Mouse (Mus musculus): ENCODE data around the gene Gm37240. TPM values are rescaled to one million over a fixed set of nuclear protein-coding genes. Genes with fewer than 3 reads are reported as not detected.

The Gm37240 gene
- polyA plus RNA-seq, 1 experiment from 2014 or later: 0.11 TPM

DNA sequence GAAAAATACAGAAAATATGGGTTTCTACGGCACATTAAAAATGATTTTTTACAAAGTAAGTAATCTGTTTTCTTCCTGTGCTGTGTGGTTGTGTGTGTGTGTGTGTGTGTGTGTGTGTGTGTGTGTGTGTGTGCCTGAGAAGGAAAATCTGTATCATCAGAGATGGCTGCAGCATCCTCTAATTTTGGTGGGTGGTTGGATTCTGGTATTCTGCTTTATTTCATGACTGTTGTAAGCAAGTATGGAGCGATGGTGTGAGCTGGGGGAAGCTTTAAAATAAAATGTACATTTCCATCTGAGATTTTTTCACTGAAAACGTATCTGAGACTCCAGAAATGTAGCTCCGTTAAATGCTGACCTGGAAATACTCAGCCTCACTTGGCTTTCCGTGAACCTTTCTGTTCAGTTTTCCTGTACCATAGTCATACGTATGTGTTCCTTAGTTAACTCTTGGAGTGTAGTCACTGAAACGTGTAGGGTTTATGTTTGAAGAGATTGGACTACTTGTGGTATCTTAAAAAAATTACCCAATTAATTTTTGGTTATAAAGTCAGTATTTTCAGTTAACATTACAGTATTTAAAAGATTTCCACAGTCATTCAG is 934.6 kb downstream of the Gm37240 start:
- Histone ChIP-seq H3K4me2 (ENCODE audit: low read length) (peak overlapping the region; percentile 56), H3K27ac (replicated peaks; ENCODE audit: low read depth, low read length) (peak overlapping the region; percentile 80), H3K9me3 (ENCODE audit: control insufficient read depth, low read length) (no peaks in the 10 kb centered on the region), H3K4me3 (replicated peaks; ENCODE audit: low read depth, low read length) (peak overlapping the region; percentile 45), H3K36me3 (ENCODE audit: control insufficient read depth, insufficient read depth, low read length) (no peaks in the 10 kb centered on the region), H3K27me3 (ENCODE audit: control insufficient read depth, insufficient read depth, low read length) (no peaks in the 10 kb centered on the region), H3K4me1 (ENCODE audit: control insufficient read depth, insufficient read depth, low read length) (peaks cover 21% of the 10 kb centered on the region; the same call in 1 of the 2 replicates), H3K9ac (replicated peaks; ENCODE audit: low read length) (peak overlapping the region; percentile 61)
- DNase-seq (peak; percentile 52), ATAC-seq (ENCODE audit: low FRiP score, low TSS enrichment) (no peak)
- WGBS: 42% methylated on average over 7 of the region's 7 CpGs

DNA sequence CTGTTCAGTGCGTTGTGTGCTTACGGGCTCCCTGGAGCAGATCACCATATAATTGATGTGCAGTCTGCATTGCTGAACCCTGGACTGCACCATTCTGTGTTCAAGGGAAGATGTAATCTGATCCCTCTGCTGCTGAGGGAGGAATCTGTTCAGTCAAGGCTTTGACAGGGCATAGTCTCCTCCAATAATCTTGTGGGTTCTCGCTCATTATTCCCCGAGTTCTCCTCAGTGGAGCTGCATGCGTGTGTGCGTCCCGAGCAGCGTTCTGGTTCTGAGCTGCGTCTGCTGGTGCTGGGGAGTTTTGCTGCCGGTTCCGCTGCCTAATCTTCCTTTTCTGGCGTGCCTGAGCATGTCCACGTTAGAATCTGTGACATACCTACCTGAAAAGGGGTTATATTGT is 935.2 kb downstream of the Gm37240 start:
- Histone ChIP-seq H3K4me2 (ENCODE audit: low read length) (peak overlapping the region; percentile 56), H3K9me3 (ENCODE audit: control insufficient read depth, low read length) (no peaks in the 10 kb centered on the region), H3K27me3 (ENCODE audit: control insufficient read depth, insufficient read depth, low read length) (no peaks in the 10 kb centered on the region), H3K9ac (replicated peaks; ENCODE audit: low read length) (peak overlapping the region; percentile 61), H3K27ac (replicated peaks; ENCODE audit: low read depth, low read length) (peak overlapping the region; percentile 80), H3K4me1 (ENCODE audit: control insufficient read depth, insufficient read depth, low read length) (peaks cover 21% of the 10 kb centered on the region; the same call in 1 of the 2 replicates), H3K4me3 (replicated peaks; ENCODE audit: low read depth, low read length) (peak overlapping the region; percentile 45), H3K36me3 (ENCODE audit: control insufficient read depth, insufficient read depth, low read length) (no peaks in the 10 kb centered on the region)
- 3% methylated on average over 13 of the region's 13 CpGs for WGBS
- peak; percentile 91 for ATAC-seq (ENCODE audit: low FRiP score, low TSS enrichment)
- peak; percentile 85 for DNase-seq

DNA sequence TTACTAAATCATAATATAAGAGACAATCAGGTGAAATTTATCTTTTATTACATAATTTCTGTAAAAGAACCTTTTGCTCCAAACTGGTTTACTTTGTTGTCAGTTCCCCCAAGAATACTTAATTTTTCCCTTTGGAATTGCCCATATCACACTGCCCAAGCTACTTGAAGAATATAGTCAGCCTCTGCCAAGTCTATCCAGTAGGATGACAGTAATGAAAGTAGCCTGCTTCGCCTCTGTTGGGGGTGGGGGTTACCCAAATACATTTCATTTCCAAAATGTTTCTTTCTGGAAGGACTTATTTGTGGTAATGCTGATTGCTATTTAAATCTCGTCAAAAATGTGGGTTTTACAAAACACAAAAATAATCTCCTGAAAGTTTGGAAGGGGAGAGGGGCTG is 935.6 kb downstream of the Gm37240 start:
- peak overlapping the region; percentile 45 for H3K4me3 ChIP-seq (replicated peaks; ENCODE audit: low read depth, low read length)
- no peaks in the 10 kb centered on the region for H3K9me3 ChIP-seq (ENCODE audit: control insufficient read depth, low read length)
- H3K4me2 ChIP-seq (ENCODE audit: low read length): peak overlapping the region; percentile 56
- H3K9ac ChIP-seq (replicated peaks; ENCODE audit: low read length): peak overlapping the region; percentile 61
- peaks cover 21% of the 10 kb centered on the region; the same call in 1 of the 2 replicates for H3K4me1 ChIP-seq (ENCODE audit: control insufficient read depth, insufficient read depth, low read length)
- DNase-seq (no peak), ATAC-seq (ENCODE audit: low FRiP score, low TSS enrichment) (no peak)
- no peaks in the 10 kb centered on the region for H3K27me3 ChIP-seq (ENCODE audit: control insufficient read depth, insufficient read depth, low read length)
- H3K36me3 ChIP-seq (ENCODE audit: control insufficient read depth, insufficient read depth, low read length): no peaks in the 10 kb centered on the region
- peak overlapping the region; percentile 80 for H3K27ac ChIP-seq (replicated peaks; ENCODE audit: low read depth, low read length)
- 13% methylated on average over 2 of the region's 2 CpGs for WGBS

GRCm38 (mm10) chr3:84949387-84949786 is 937.9 kb downstream of the Gm37240 start:
- H3K27me3 ChIP-seq (ENCODE audit: control insufficient read depth, insufficient read depth, low read length): no peaks in the 10 kb centered on the region
- 92% methylated on average over 4 of the region's 4 CpGs for WGBS
- ATAC-seq (ENCODE audit: low FRiP score, low TSS enrichment): no peak
- no peak overlapping the region for H3K27ac ChIP-seq (replicated peaks; ENCODE audit: low read depth, low read length)
- no peak overlapping the region for H3K4me3 ChIP-seq (replicated peaks; ENCODE audit: low read depth, low read length)
- no peaks in the 10 kb centered on the region for H3K9me3 ChIP-seq (ENCODE audit: control insufficient read depth, low read length)
- no peak overlapping the region for H3K4me2 ChIP-seq (ENCODE audit: low read length)
- peaks cover 14% of the 10 kb centered on the region; the same call in 1 of the 2 replicates for H3K4me1 ChIP-seq (ENCODE audit: control insufficient read depth, insufficient read depth, low read length)
- no peaks in the 10 kb centered on the region for H3K36me3 ChIP-seq (ENCODE audit: control insufficient read depth, insufficient read depth, low read length)
- DNase-seq: no peak
- H3K9ac ChIP-seq (replicated peaks; ENCODE audit: low read length): no peak overlapping the region

GRCm38 (mm10) chr3:84946381-84946780 is 940.9 kb downstream of the Gm37240 start:
- Histone ChIP-seq H3K27ac (replicated peaks; ENCODE audit: low read depth, low read length) (no peak overlapping the region), H3K36me3 (ENCODE audit: control insufficient read depth, insufficient read depth, low read length) (no peaks in the 10 kb centered on the region), H3K27me3 (ENCODE audit: control insufficient read depth, insufficient read depth, low read length) (no peaks in the 10 kb centered on the region), H3K9ac (replicated peaks; ENCODE audit: low read length) (no peak overlapping the region), H3K4me3 (replicated peaks; ENCODE audit: low read depth, low read length) (no peak overlapping the region), H3K4me1 (ENCODE audit: control insufficient read depth, insufficient read depth, low read length) (peaks cover 2% of the 10 kb centered on the region; the same call in 1 of the 2 replicates), H3K9me3 (ENCODE audit: control insufficient read depth, low read length) (no peaks in the 10 kb centered on the region), H3K4me2 (ENCODE audit: low read length) (no peak overlapping the region)
- DNase-seq: no peak
- no peak for ATAC-seq (ENCODE audit: low FRiP score, low TSS enrichment)
- 88% methylated on average over 1 of the region's 1 CpGs for WGBS

GRCm38 (mm10) chr3:84944933-84945332 is 942.4 kb downstream of the Gm37240 start:
- Histone ChIP-seq H3K4me2 (ENCODE audit: low read length) (no peak overlapping the region), H3K36me3 (ENCODE audit: control insufficient read depth, insufficient read depth, low read length) (no peaks in the 10 kb centered on the region), H3K4me3 (replicated peaks; ENCODE audit: low read depth, low read length) (no peak overlapping the region), H3K9ac (replicated peaks; ENCODE audit: low read length) (no peak overlapping the region), H3K4me1 (ENCODE audit: control insufficient read depth, insufficient read depth, low read length) (no peaks in the 10 kb centered on the region), H3K9me3 (ENCODE audit: control insufficient read depth, low read length) (no peaks in the 10 kb centered on the region), H3K27ac (replicated peaks; ENCODE audit: low read depth, low read length) (no peak overlapping the region), H3K27me3 (ENCODE audit: control insufficient read depth, insufficient read depth, low read length) (no peaks in the 10 kb centered on the region)
- WGBS: 97% methylated on average over 3 of the region's 3 CpGs
- DNase-seq (no peak), ATAC-seq (ENCODE audit: low FRiP score, low TSS enrichment) (no peak)

GRCm38 (mm10) chr3:84937360-84938355 is 949.7 kb downstream of the Gm37240 start:
- 8% methylated on average over 12 of the region's 12 CpGs for WGBS
- H3K4me2 ChIP-seq (ENCODE audit: low read length): peak overlapping the region; percentile 32
- H3K9ac ChIP-seq (replicated peaks; ENCODE audit: low read length): 0 out of 2 replicates have a peak overlapping the region, but pooled peaks have one; percentile 4
- peak; percentile 85 for DNase-seq
- H3K4me1 ChIP-seq (ENCODE audit: control insufficient read depth, insufficient read depth, low read length): peaks cover 13% of the 10 kb centered on the region
- no peaks in the 10 kb centered on the region for H3K27me3 ChIP-seq (ENCODE audit: control insufficient read depth, insufficient read depth, low read length)
- H3K36me3 ChIP-seq (ENCODE audit: control insufficient read depth, insufficient read depth, low read length): no peaks in the 10 kb centered on the region
- ATAC-seq (ENCODE audit: low FRiP score, low TSS enrichment): peak; percentile 93
- H3K4me3 ChIP-seq (replicated peaks; ENCODE audit: low read depth, low read length): no peak overlapping the region
- peak overlapping the region; percentile 69 for H3K27ac ChIP-seq (replicated peaks; ENCODE audit: low read depth, low read length)
- no peaks in the 10 kb centered on the region for H3K9me3 ChIP-seq (ENCODE audit: control insufficient read depth, low read length)

GRCm38 (mm10) chr3:84936956-84937355 is 950.4 kb downstream of the Gm37240 start:
- ATAC-seq (ENCODE audit: low FRiP score, low TSS enrichment) (no peak), DNase-seq (no peak)
- peak overlapping the region; percentile 46; the same call in 1 of the 2 replicates for H3K27ac ChIP-seq (replicated peaks; ENCODE audit: low read depth, low read length)
- no peak overlapping the region for H3K4me2 ChIP-seq (ENCODE audit: low read length)
- H3K27me3 ChIP-seq (ENCODE audit: control insufficient read depth, insufficient read depth, low read length): no peaks in the 10 kb centered on the region
- H3K9me3 ChIP-seq (ENCODE audit: control insufficient read depth, low read length): no peaks in the 10 kb centered on the region
- no peak overlapping the region for H3K4me3 ChIP-seq (replicated peaks; ENCODE audit: low read depth, low read length)
- no peaks in the 10 kb centered on the region for H3K36me3 ChIP-seq (ENCODE audit: control insufficient read depth, insufficient read depth, low read length)
- 20% methylated on average over 5 of the region's 5 CpGs for WGBS
- no peak overlapping the region for H3K9ac ChIP-seq (replicated peaks; ENCODE audit: low read length)
- H3K4me1 ChIP-seq (ENCODE audit: control insufficient read depth, insufficient read depth, low read length): peaks cover 13% of the 10 kb centered on the region

Measured in midbrain, embryonic 14.5 days (tissue).